Mouse (Mus musculus) thymus, postnatal 36 days (tissue): ENCODE data around the gene Psg28.
"Not testable (repeated sequence)": the region's sequence is repeated elsewhere in the genome, so short reads cannot be mapped to it uniquely, and the experiment has no call there.

Experiments used
- DNase-seq, 2 experiments: peaks; one replicate each; pipeline ENCODE4 v3.0.0; 2022; ENCODE audit warnings: mixed read lengths in 2 of 2

The Psg28 gene

GRCm38 (mm10) chr7:18431941-18432340, at the start of gene Psg28:
Gene Psg28, minus strand, starts transcription at chr7:18432041.
- DNase-seq = not testable (repeated sequence)

GRCm38 (mm10) chr7:18403407-18403806, 28.4 kb downstream of the Psg28 start:
- DNase-seq = no peak

GRCm38 (mm10) chr7:18402527-18403237, 29.2 kb downstream of the Psg28 start:
- DNase-seq = no peak

GRCm38 (mm10) chr7:18391483-18391882, 40.4 kb downstream of the Psg28 start:
- not testable (repeated sequence) for DNase-seq

GRCm38 (mm10) chr7:18378295-18378694, 53.5 kb downstream of the Psg28 start:
- no peak for DNase-seq
